Mouse (Mus musculus) bone marrow, adult 2 months (tissue): Measurements from ENCODE around the gene Tbk1.

ENCODE experiments used
- CTCF ChIP-seq: fragments of 200-500 bp; IDR thresholded peaks from 2 replicates; pipeline ENCODE4 v1.5.1; 2011; ENCODE audit warnings: low read length, control low read depth; ENCODE audit not compliant: control insufficient read depth, insufficient read depth
- POLR2A ChIP-seq: fragments of 200-500 bp; IDR thresholded peaks from 2 replicates; pipeline ENCODE4 v1.6.1; 2011; ENCODE audit warnings: low read depth, mild to moderate bottlenecking, control low read depth, low read length, borderline replicate concordance; ENCODE audit not compliant: control insufficient read depth

- no peak for TF ChIP-seq CTCF
- no peak for TF ChIP-seq POLR2A
Measured at GRCm38 (mm10) chr10:121601272-121601671, 14.7 kb upstream of the Tbk1 start.
